Mouse (Mus musculus) embryonic fibroblast, embryonic 13.5 days (primary cell): ENCODE results near the gene Eif1. TPM values are rescaled to one million over a fixed set of nuclear protein-coding genes. Genes with fewer than 3 reads are reported as not detected.
A peak's percentile ranks its signal among the peaks of the same experiment; 100 is the strongest.

ENCODE experiments used
- H3K27ac ChIP-seq: 2 replicates; pipeline ENCODE4 v1.5.1; 2012; ENCODE audit warnings: low read length, control low read depth, inconsistent platforms; ENCODE audit not compliant: insufficient read depth
- H3K4me1 ChIP-seq: 2 replicates; pipeline ENCODE4 v1.6.1; 2011; ENCODE audit warnings: low read length; ENCODE audit not compliant: control insufficient read depth, insufficient read depth
- H3K4me3 ChIP-seq: 2 replicates; pipeline ENCODE4 v1.5.1; 2011; ENCODE audit warnings: mild to moderate bottlenecking, control low read depth, low read length; ENCODE audit not compliant: insufficient read depth
- CTCF ChIP-seq: IDR thresholded peaks from 2 replicates; pipeline ENCODE4 v1.5.1; 2011; ENCODE audit warnings: mild to moderate bottlenecking, control low read depth, low read length, moderate library complexity, borderline replicate concordance; ENCODE audit not compliant: insufficient read depth
- POLR2A ChIP-seq: IDR thresholded peaks from 2 replicates; pipeline ENCODE4 v1.6.1; 2011; ENCODE audit warnings: low read depth, mild to moderate bottlenecking, control low read depth, low read length, moderate library complexity
- polyA plus RNA-seq: library from polyadenylated mRNA; stranded (reverse); fragments of >200 nt; gene quantifications from 2 replicates; pipeline ENCODE4 v1.2.4, GENCODE M21; 2011; ENCODE audit warnings: low read depth; ENCODE audit not compliant: missing spikeins, insufficient read length

Gene Eif1
- polyA plus RNA-seq, result 960 and 1,192 TPM in 2 replicates

- peak within 1 kb of the TSS; percentile 76 for H3K27ac ChIP-seq
- H3K4me1 ChIP-seq, result no peaks in the 10 kb centered on the region
- peak within 1 kb of the TSS; percentile 95 for H3K4me3 ChIP-seq
- TF ChIP-seq CTCF (no peak), POLR2A (peak; percentile 87)
Measured at GRCm38 (mm10) chr11:100319492-100320171, at the start of gene Eif1. TSS of gene Eif1 (plus strand) at chr11:100319885.

GRCm38 (mm10) chr11:100271878-100272277, 47.8 kb upstream of the Eif1 start:
- H3K4me3 ChIP-seq, result no peak overlapping the region
- H3K4me1 ChIP-seq, result no peaks in the 10 kb centered on the region
- H3K27ac ChIP-seq, result no peak overlapping the region
- no peak for TF ChIP-seq POLR2A
- TF ChIP-seq CTCF, result no peak

- Histone ChIP-seq H3K4me3 (no peak overlapping the region), H3K4me1 (no peaks in the 10 kb centered on the region), H3K27ac (no peak overlapping the region)
- TF ChIP-seq POLR2A, result no peak
- no peak for TF ChIP-seq CTCF
Measured at GRCm38 (mm10) chr11:100274719-100275118, 45.0 kb upstream of the Eif1 start.

DNA sequence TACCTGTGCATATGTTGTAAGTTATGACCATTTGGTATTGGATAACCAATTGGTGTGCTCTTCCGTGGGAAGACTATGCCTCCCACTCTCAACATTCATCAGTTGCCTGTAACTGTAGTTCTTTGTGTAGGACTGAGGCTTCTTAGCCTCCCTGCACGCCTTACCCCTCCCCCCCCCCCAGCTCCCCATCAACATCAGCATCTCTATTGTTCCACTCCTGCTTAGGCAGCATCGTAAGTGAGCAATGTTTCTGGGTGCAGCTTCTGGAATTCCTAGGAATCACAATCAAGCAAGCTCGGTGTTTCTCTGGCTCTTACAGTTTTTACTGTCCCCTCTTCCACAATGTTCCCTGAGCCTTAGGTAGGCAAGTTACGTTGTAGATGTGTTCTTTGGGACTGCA, 44.2 kb upstream of the Eif1 start:
- Histone ChIP-seq H3K4me3 (no peak overlapping the region), H3K27ac (no peak overlapping the region), H3K4me1 (no peaks in the 10 kb centered on the region)
- no peak for TF ChIP-seq POLR2A
- no peak for TF ChIP-seq CTCF

- Histone ChIP-seq H3K27ac (no peak overlapping the region), H3K4me1 (no peaks in the 10 kb centered on the region), H3K4me3 (no peak overlapping the region)
- TF ChIP-seq CTCF, result no peak
- no peak for TF ChIP-seq POLR2A
Measured at GRCm38 (mm10) chr11:100277726-100278480, 41.8 kb upstream of the Eif1 start.

GRCm38 (mm10) chr11:100278759-100279158, 40.9 kb upstream of the Eif1 start:
- Histone ChIP-seq H3K27ac (no peak overlapping the region), H3K4me1 (no peaks in the 10 kb centered on the region), H3K4me3 (no peak overlapping the region)
- no peak for TF ChIP-seq POLR2A
- no peak for TF ChIP-seq CTCF

DNA sequence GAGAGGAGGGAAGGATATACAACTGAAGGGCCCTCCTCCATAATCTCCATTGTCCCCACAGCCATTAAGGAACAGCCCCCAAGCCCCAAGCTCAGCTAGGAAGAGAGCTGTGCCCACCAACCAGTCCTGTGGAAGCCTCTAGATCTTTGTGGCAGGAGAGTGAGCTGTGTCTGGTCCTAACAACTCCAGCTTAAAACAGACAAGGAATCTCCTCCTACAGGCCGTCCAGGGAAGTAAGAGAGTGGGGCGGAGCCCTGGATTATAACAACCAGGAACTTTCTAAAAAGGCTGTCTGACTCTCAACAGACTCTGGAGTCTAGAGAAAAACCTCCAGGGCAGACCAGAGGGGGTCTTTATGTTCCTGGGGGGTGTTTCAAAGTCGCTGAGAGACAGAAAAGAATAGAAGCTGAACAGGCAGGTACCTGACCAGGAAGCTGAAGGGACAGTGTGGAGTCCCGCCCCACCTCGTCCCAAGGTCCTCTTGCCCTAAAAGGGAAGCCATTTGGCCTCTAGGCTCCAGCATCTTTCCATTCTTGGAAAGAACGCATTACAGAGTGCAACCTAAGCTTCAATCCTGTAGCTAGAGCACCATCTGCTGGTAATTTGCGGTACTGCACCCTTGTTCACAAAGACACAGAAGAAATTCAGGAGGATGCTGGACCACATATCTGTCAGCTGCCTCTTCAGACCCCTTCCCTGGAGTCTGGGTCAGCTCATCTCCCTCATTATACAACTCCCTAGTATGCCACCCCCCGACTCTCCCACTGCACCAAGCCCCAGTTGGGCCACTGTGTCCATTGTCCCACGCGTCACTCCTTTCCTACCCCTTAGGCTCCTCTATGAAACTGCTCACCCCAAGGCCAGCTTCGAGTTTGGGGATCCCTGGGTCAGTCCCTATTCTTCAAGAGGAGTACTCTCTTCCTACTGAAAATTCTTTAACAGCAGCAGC, 37.8 kb upstream of the Eif1 start:
- no peak for TF ChIP-seq POLR2A
- TF ChIP-seq CTCF, result no peak
- peaks cover 2% of the 10 kb centered on the region; the same call in 1 of the 2 replicates for H3K4me1 ChIP-seq
- H3K27ac ChIP-seq, result no peak overlapping the region
- no peak overlapping the region for H3K4me3 ChIP-seq

DNA sequence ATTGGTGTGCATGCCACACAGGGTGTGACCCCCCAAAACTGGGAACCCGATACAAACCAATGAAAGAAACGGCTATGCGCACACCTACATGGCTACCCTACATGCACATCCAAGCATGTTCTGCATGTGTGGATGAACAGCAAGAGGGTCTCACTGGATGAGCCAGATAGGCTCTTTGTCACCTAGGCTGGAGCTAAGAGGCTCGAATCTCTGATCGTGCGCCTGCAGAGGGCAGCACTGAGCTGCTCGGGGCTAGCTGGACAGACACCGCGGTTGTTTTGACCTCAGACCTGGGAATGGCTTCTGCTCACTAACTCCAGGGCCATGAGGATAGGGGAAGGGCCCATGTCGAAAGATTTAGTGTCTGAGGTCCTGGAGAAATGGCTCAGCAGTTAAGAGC, 37.1 kb upstream of the Eif1 start:
- TF ChIP-seq CTCF (peak; percentile 89), POLR2A (no peak)
- Histone ChIP-seq H3K4me1 (peaks cover 4% of the 10 kb centered on the region; the same call in 1 of the 2 replicates), H3K27ac (no peak overlapping the region), H3K4me3 (no peak overlapping the region)

- no peak overlapping the region for H3K27ac ChIP-seq
- peaks cover 4% of the 10 kb centered on the region; the same call in 1 of the 2 replicates for H3K4me1 ChIP-seq
- no peak for TF ChIP-seq CTCF
- no peak for TF ChIP-seq POLR2A
- no peak overlapping the region for H3K4me3 ChIP-seq
Measured at GRCm38 (mm10) chr11:100284988-100285387, 34.7 kb upstream of the Eif1 start.
